Mouse (Mus musculus) heart, postnatal 0 days (tissue): ENCODE results near the gene Cpm.
A peak's percentile ranks its signal among the peaks of the same experiment; 100 is the strongest.

Source experiments
- CTCF ChIP-seq: IDR thresholded peaks from 2 replicates; pipeline ENCODE4 v1.5.1; 2016; ENCODE audit warnings: antibody characterized with exemption, control low read depth, low read depth
- EP300 ChIP-seq: IDR thresholded peaks from 2 replicates; pipeline ENCODE4 v1.6.1; 2016; ENCODE audit warnings: antibody characterized with exemption, low read depth

GRCm38 (mm10) chr10:117676644-117677313 lies 47.5 kb downstream of the Cpm start:
- peak; percentile 57 for TF ChIP-seq CTCF
- no peak for TF ChIP-seq EP300
